Mouse (Mus musculus) B cell, adult (primary cell): ENCODE measurements around the gene Nek11. TPM values are rescaled to one million over a fixed set of nuclear protein-coding genes. Genes with fewer than 3 reads are reported as not detected.

ENCODE experiments used
- total RNA-seq: library from RNA; stranded (reverse); gene quantifications from 4 replicates; pipeline ENCODE4 v1.2.4, GENCODE M21; 2023; ENCODE audit not compliant: inconsistent age

Nek11 gene
- 0.15 to 0.36 TPM (median 0.16 TPM) in 3 of 4 replicates, not detected in the other for total RNA-seq

GRCm38 (mm10) chr9:105395218-105395627 lies at the start of gene Nek11, which contains the start of gene Aste1:
Nek11 (minus strand) TSS chr9:105395524.
Aste1 (plus strand) TSS chr9:105395392.

GRCm38 (mm10) chr9:105144992-105145391 lies 250.3 kb downstream of the Nek11 start, which contains the start of gene 1700080E11Rik:
1700080E11Rik (minus strand) TSS chr9:105145092.

GRCm38 (mm10) chr9:105131253-105132001 lies 263.9 kb downstream of the Nek11 start, which contains the start of gene Nudt16:
Nudt16 (minus strand) TSS chr9:105131824.

Other genes starting within 250 kb of the Nek11 start
- 42.2 to 57.8 TPM (median 46.6 TPM) in 4 replicates for gene Aste1, start 132 bp downstream of the Nek11 start, total RNA-seq
- gene Atp2c1, start 131.8 kb upstream of the Nek11 start, total RNA-seq = 83.1 to 105 TPM (median 88.3 TPM) in 4 replicates
- gene Pik3r4, start 247.5 kb upstream of the Nek11 start, total RNA-seq = 300 to 389 TPM (median 365 TPM) in 4 replicates